Mouse (Mus musculus) spleen, embryonic (tissue): ENCODE data around the gene Akap7.

ENCODE experiments used
- CTCF ChIA-PET: fragments of 350-600 bp; sonication (Branson Sonifier 250); formaldehyde crosslinking; loops from one replicate; lab custom pipeline; 2022; lab: Charles Lee

Gene Akap7

GRCm38 (mm10) chr10:25297666-25298263 is 9.9 kb downstream of the Akap7 start:
- CTCF ChIA-PET = interaction anchor here (0.5 to 0.6 kb wide), 3 partner anchors 33 to 170 kb away, joined by 3 to 9 read pairs (median 3); no protein-coding TSS in a partner anchor

GRCm38 (mm10) chr10:25296657-25297369 is 10.9 kb downstream of the Akap7 start:
- CTCF ChIA-PET = interaction anchor here (0.5 to 0.6 kb wide), 3 partner anchors 34 to 171 kb away, joined by 3 to 9 read pairs (median 3); no protein-coding TSS in a partner anchor

- CTCF ChIA-PET = no interaction called here
These were observed 11.4 kb downstream of the Akap7 start for GRCm38 (mm10) chr10:25296286-25296656.

- CTCF ChIA-PET = no interaction called here
These were observed 11.8 kb downstream of the Akap7 start for GRCm38 (mm10) chr10:25295836-25296235.

GRCm38 (mm10) chr10:25294999-25295398 is 12.7 kb downstream of the Akap7 start:
- CTCF ChIA-PET = interaction anchor here (0.7 kb wide), 1 partner anchor 26 kb away, joined by 3 read pairs; no protein-coding TSS in a partner anchor

- CTCF ChIA-PET = no interaction called here
These were observed 13.9 kb downstream of the Akap7 start for GRCm38 (mm10) chr10:25293796-25294195.

- CTCF ChIA-PET = no interaction called here
These were observed 16.6 kb downstream of the Akap7 start for GRCm38 (mm10) chr10:25291053-25291452.

GRCm38 (mm10) chr10:25285100-25285811 is 22.4 kb downstream of the Akap7 start:
- CTCF ChIA-PET = no interaction called here

GRCm38 (mm10) chr10:25284427-25285099 is 23.1 kb downstream of the Akap7 start:
- CTCF ChIA-PET = interaction anchor here (0.6 kb wide), 1 partner anchor 1472 kb away, joined by 6 read pairs; no protein-coding TSS in a partner anchor

GRCm38 (mm10) chr10:25283397-25283796 is 24.3 kb downstream of the Akap7 start:
- CTCF ChIA-PET = interaction anchor here (0.6 kb wide), 1 partner anchor 130 kb away, joined by 3 read pairs; no protein-coding TSS in a partner anchor

- CTCF ChIA-PET = no interaction called here
These were observed 27.5 kb downstream of the Akap7 start for GRCm38 (mm10) chr10:25280141-25280540.

- CTCF ChIA-PET = no interaction called here
These were observed 28.3 kb downstream of the Akap7 start for GRCm38 (mm10) chr10:25279406-25279805.

- CTCF ChIA-PET = no interaction called here
These were observed 32.2 kb downstream of the Akap7 start for GRCm38 (mm10) chr10:25275492-25275891.

GRCm38 (mm10) chr10:25274621-25275330 is 32.9 kb downstream of the Akap7 start:
- CTCF ChIA-PET = no interaction called here

- CTCF ChIA-PET = interaction anchor here (1.0 kb wide), 1 partner anchor 207 kb away, joined by 3 read pairs; no protein-coding TSS in a partner anchor
These were observed 33.9 kb downstream of the Akap7 start for GRCm38 (mm10) chr10:25273731-25274130.

GRCm38 (mm10) chr10:25271756-25272155 is 35.9 kb downstream of the Akap7 start:
- CTCF ChIA-PET = no interaction called here

GRCm38 (mm10) chr10:25271207-25271606 is 36.5 kb downstream of the Akap7 start:
- CTCF ChIA-PET = no interaction called here

- CTCF ChIA-PET = interaction anchor here (0.6 kb wide), 1 partner anchor 134 kb away, joined by 3 read pairs; no protein-coding TSS in a partner anchor
These were observed 39.0 kb downstream of the Akap7 start for GRCm38 (mm10) chr10:25268476-25269351.

- CTCF ChIA-PET = no interaction called here
These were observed 46.5 kb downstream of the Akap7 start for GRCm38 (mm10) chr10:25261176-25261575.

GRCm38 (mm10) chr10:25260724-25261123 is 46.9 kb downstream of the Akap7 start:
- CTCF ChIA-PET = no interaction called here
